Comparison of ENCODE assay signal across 9 mouse cellular contexts in the genomic region with DNA sequence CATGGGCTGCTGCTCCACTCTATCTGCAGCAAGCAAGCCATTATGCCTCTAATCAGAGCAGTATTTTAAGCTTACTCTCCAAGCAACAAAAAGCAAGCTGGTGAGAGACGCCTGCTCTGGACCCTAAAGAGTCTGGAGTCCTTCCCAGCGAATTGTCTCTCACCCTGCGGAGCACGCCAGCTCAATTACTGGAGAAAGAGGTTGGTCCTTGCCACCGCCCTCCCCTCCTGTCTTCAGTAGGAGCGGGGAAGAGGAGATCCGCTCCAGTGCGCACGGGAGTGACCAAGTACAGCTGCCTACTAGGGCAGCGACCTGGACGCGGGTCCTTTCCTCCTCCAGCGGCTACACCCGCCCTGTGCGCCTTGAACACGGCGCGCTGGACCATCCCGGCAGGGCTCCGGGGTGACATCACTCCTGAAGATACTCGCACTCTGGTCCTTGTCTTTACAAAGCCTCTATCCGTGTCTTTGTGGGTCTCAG. TPM values are rescaled to one million over a fixed set of nuclear protein-coding genes. Genes with fewer than 3 reads are reported as not detected.
A peak's percentile ranks its signal among the peaks of the same experiment; 100 is the strongest.
DNase-seq lines count a peak whose midpoint lies in the region; ATAC-seq lines count a peak whose summit lies in the region.
"Had no signal": no experiment of that assay in that cellular context is flagged by ENCODE, and none has a peak within 500 bp of the region (broad histone marks: within the 10 kb centered on the region; RNA-seq: fewer than 3 reads in every experiment).

A gene (plus strand): TSS at position 127 of the 480 bp plus-strand sequence.

- peak; percentile 98 for ATAC-seq in kidney, embryonic 16.5 days (ENCODE audit: low FRiP score, low TSS enrichment)
- ATAC-seq in forebrain, embryonic 12.5 days (ENCODE audit: low FRiP score): peak; percentile 90
- ATAC-seq in midbrain, embryonic 12.5 days (ENCODE audit: low FRiP score, low read depth): peak; percentile 90

- WGBS in kidney, embryonic 16.5 days: 0% methylated on average over 22 of the region's 22 CpGs
- under 1% methylated on average over 22 of the region's 22 CpGs for WGBS in forebrain, embryonic 12.5 days
- WGBS in midbrain, embryonic 12.5 days: 1% methylated on average over 22 of the region's 22 CpGs

- peak within 1 kb of the TSS; percentile 49 for H3K9ac ChIP-seq in kidney, embryonic 16.5 days (replicated peaks; ENCODE audit: low read length)
- peak within 1 kb of the TSS; percentile 57 for H3K9ac ChIP-seq in forebrain, embryonic 12.5 days
- H3K9ac ChIP-seq in midbrain, embryonic 12.5 days (replicated peaks): peak within 1 kb of the TSS; percentile 68

- H3K9me3 ChIP-seq in kidney, embryonic 16.5 days (ENCODE audit: low read length): no peaks in the 10 kb centered on the region
- no peaks in the 10 kb centered on the region for H3K9me3 ChIP-seq in forebrain, embryonic 12.5 days
- no peaks in the 10 kb centered on the region for H3K9me3 ChIP-seq in midbrain, embryonic 12.5 days

- no peak within 1 kb of the TSS for H3K27ac ChIP-seq in kidney, embryonic 16.5 days (ENCODE audit: low read length)
- no peak within 1 kb of the TSS for H3K27ac ChIP-seq in forebrain, embryonic 12.5 days
- H3K27ac ChIP-seq in midbrain, embryonic 12.5 days (replicated peaks): peak within 1 kb of the TSS; percentile 39; the same call in 1 of the 2 replicates

- H3K27me3 ChIP-seq in kidney, embryonic 16.5 days (ENCODE audit: insufficient read depth, low read length): no peaks in the 10 kb centered on the region; the same call in 1 of the 2 replicates
- H3K27me3 ChIP-seq in forebrain, embryonic 12.5 days: peaks cover 3% of the 10 kb centered on the region; the same call in 1 of the 2 replicates
- no peaks in the 10 kb centered on the region; the same call in 1 of the 2 replicates for H3K27me3 ChIP-seq in midbrain, embryonic 12.5 days

- H3K36me3 ChIP-seq in kidney, embryonic 16.5 days (ENCODE audit: insufficient read depth, low read length): no peaks in the 10 kb centered on the region
- no peaks in the 10 kb centered on the region for H3K36me3 ChIP-seq in forebrain, embryonic 12.5 days (replicated peaks)
- no peaks in the 10 kb centered on the region for H3K36me3 ChIP-seq in midbrain, embryonic 12.5 days

- no peak for DNase-seq in kidney, adult 18-20 months
- DNase-seq in brain, embryonic 18.5 days (ENCODE audit: low read depth, low spot score): peak; percentile 30
- peak; percentile 17 for DNase-seq in layer of hippocampus, adult 9-11 months
- peak; percentile 4 for DNase-seq in yolk sac, embryonic 10.5 days (ENCODE audit: low spot score)
- no peak for DNase-seq in ovary, postnatal 10 days (ENCODE audit: low spot score)

- H3K4me2 ChIP-seq in kidney, embryonic 16.5 days (replicated peaks; ENCODE audit: low read depth, low read length): peak within 1 kb of the TSS; percentile 86
- H3K4me2 ChIP-seq in forebrain, embryonic 12.5 days: peak within 1 kb of the TSS; percentile 87
- peak within 1 kb of the TSS; percentile 73 for H3K4me2 ChIP-seq in midbrain, embryonic 12.5 days (replicated peaks)

- no peaks in the 10 kb centered on the region for H3K4me1 ChIP-seq in kidney, embryonic 16.5 days (ENCODE audit: insufficient read depth, low read length)
- peaks cover 6% of the 10 kb centered on the region for H3K4me1 ChIP-seq in forebrain, embryonic 12.5 days
- H3K4me1 ChIP-seq in midbrain, embryonic 12.5 days: peaks cover 11% of the 10 kb centered on the region; the same call in 1 of the 2 replicates

- H3K4me3 ChIP-seq in kidney, embryonic 16.5 days (ENCODE audit: low read length): peak within 1 kb of the TSS; percentile 55
- peak within 1 kb of the TSS; percentile 50 for H3K4me3 ChIP-seq in forebrain, embryonic 12.5 days (replicated peaks)
- H3K4me3 ChIP-seq in midbrain, embryonic 12.5 days: peak within 1 kb of the TSS; percentile 61

RNA-seq across cellular contexts. Expression of the gene that starts here (rescaled TPM):
- polyA plus RNA-seq in kidney, embryonic 16.5 days (2015; fragmentation: Nextera tagmentation; extraction: Ambion mirVana): 1.2 and 1.8 TPM in 2 replicates
- polyA plus RNA-seq in forebrain, embryonic 12.5 days (2016; fragmentation: Nextera tagmentation; extraction: Ambion mirVana): 4.3 and 5.2 TPM in 2 replicates
- polyA plus RNA-seq in midbrain, embryonic 12.5 days (2016; fragmentation: Nextera tagmentation; extraction: Ambion mirVana): 8.9 and 10.1 TPM in 2 replicates
- polyA plus RNA-seq: liver, adult 2 months had no signal

Comparison
In these comparisons a context has a peak if more than half of its experiments do, and no peak if none do; other contexts are left out.
1. DNase-seq: peak in brain, embryonic 18.5 days (single experiment), layer of hippocampus, adult 9-11 months (single experiment) and yolk sac, embryonic 10.5 days (single experiment); none in kidney, adult 18-20 months (single experiment) and ovary, postnatal 10 days (single experiment).
2. Peak in every context shown above with its lines, with median percentiles within 50 percentile points of each other: ATAC-seq, H3K4me2 ChIP-seq, H3K4me3 ChIP-seq and H3K9ac ChIP-seq.